Mouse (Mus musculus): Measurements from ENCODE around the gene Tk1. TPM values are rescaled to one million over a fixed set of nuclear protein-coding genes. Genes with fewer than 3 reads are reported as not detected.

Tk1 gene
- total and polyA plus RNA-seq, 3 experiments: 172 to 188 TPM; not detected in 1

- DNase-seq (ENCODE audit: low read depth, low spot score): peak; percentile 90
- Histone ChIP-seq H3K79me2 (ENCODE audit: control insufficient read depth, insufficient read depth, low read length, poor library complexity) (peaks cover 15% of the 10 kb centered on the region), H3K4me3 (ENCODE audit: control insufficient read depth in 1 of 2, insufficient read depth in 1 of 2, low read depth in 2 of 2, low read length in 2 of 2) (peak overlapping the region; percentile 24 to 27; a peak in 2 of 4 replicates), H3K27me3 (ENCODE audit: control insufficient read depth in 1 of 2, insufficient read depth in 2 of 2, low read length in 2 of 2) (no peaks in the 10 kb centered on the region), H3K9ac (ENCODE audit: control insufficient read depth, low read depth, low read length, poor library complexity, severe bottlenecking) (peak overlapping the region; percentile 38; the same call in 1 of the 2 replicates), H3K36me3 (ENCODE audit: control insufficient read depth in 1 of 2, insufficient read depth in 2 of 2, low read length in 2 of 2) (peaks cover 0 to 37% of the 10 kb centered on the region in 2 experiments; a peak in 2 of 4 replicates), H3K27ac (ENCODE audit: control insufficient read depth, low read depth, low read length) (peak overlapping the region; percentile 52), H3K9me3 (replicated peaks; ENCODE audit: insufficient read depth, low read length) (no peaks in the 10 kb centered on the region), H3K4me1 (ENCODE audit: control insufficient read depth in 1 of 2, insufficient read depth in 2 of 2, low read length in 2 of 2) (peaks cover 23 to 64% of the 10 kb centered on the region in 2 experiments)
- TF ChIP-seq HCFC1 (IDR thresholded peaks at IDR 0.05; ENCODE audit: low read depth, low read length): peak; percentile 41; the same call in 1 of the 2 replicates
- 0 out of 2 replicates have a peak, but pooled peaks have one; percentile 26 for TF ChIP-seq JUND (IDR thresholded peaks at IDR 0.05; ENCODE audit: low read depth, low read length)
- peak; percentile 88 for TF ChIP-seq TAL1 (IDR thresholded peaks at IDR 0.05; ENCODE audit: low read length)
- no peak for TF ChIP-seq POLR2A (IDR thresholded peaks at IDR 0.05; ENCODE audit: control insufficient read depth in 1 of 2, insufficient read depth in 1 of 2, low read depth in 1 of 2, low read length in 2 of 2, poor library complexity in 1 of 2)
- TF ChIP-seq KAT2A (conservative IDR thresholded peaks at IDR 0.05; ENCODE audit: low read depth, low read length): no peak
- TF ChIP-seq ELF1 (IDR thresholded peaks at IDR 0.05; ENCODE audit: low read depth, low read length): 0 out of 2 replicates have a peak, but pooled peaks have one; percentile 36
- TF ChIP-seq BHLHE40 (IDR thresholded peaks at IDR 0.05; ENCODE audit: borderline replicate concordance, low read depth, low read length): peak; percentile 93
- TF ChIP-seq ETS1 (IDR thresholded peaks at IDR 0.05; ENCODE audit: low read depth, low read length): 0 out of 2 replicates have a peak, but pooled peaks have one; percentile 64
- TF ChIP-seq TCF12 (IDR thresholded peaks at IDR 0.05; ENCODE audit: low read depth, low read length): peak; percentile 86
- TF ChIP-seq ZC3H11A (IDR thresholded peaks at IDR 0.05; ENCODE audit: low read depth, low read length): peak; percentile 29; the same call in 1 of the 2 replicates
- peak; percentile 54 for TF ChIP-seq USF1 (IDR thresholded peaks at IDR 0.05; ENCODE audit: low read depth, low read length)
- TF ChIP-seq MEF2A (IDR thresholded peaks at IDR 0.05; ENCODE audit: extremely low read depth, insufficient replicate concordance, low read depth, low read length, poor library complexity, severe bottlenecking): peak; percentile 36; the same call in 1 of the 2 replicates
- 0 out of 6 replicates have a peak, but pooled peaks of 1 of the 3 experiments have one; percentile 5 for TF ChIP-seq CTCF (IDR thresholded peaks at IDR 0.05 in 2 of 3, conservative IDR thresholded peaks at IDR 0.05 in 1 of 3; ENCODE audit: control insufficient read depth in 1 of 3, insufficient read depth in 1 of 3, low read depth in 2 of 3, low read length in 3 of 3, poor library complexity in 1 of 3, severe bottlenecking in 1 of 3)
- TF ChIP-seq MAX (IDR thresholded peaks at IDR 0.05; ENCODE audit: low read length): peak; percentile 45
- TF ChIP-seq POLR2AphosphoS2 (IDR thresholded peaks at IDR 0.05; ENCODE audit: low read length): no peak
- 0 out of 2 replicates have a peak, but pooled peaks have one; percentile 12 for TF ChIP-seq SMC3 (IDR thresholded peaks at IDR 0.05; ENCODE audit: low read depth, low read length)
- peak; percentile 83 for TF ChIP-seq GATA1 (IDR thresholded peaks at IDR 0.05; ENCODE audit: low read depth, low read length)
- peak; percentile 59 for TF ChIP-seq SIN3A (IDR thresholded peaks at IDR 0.05; ENCODE audit: low read length)
- peak; percentile 90 for TF ChIP-seq RCOR1 (IDR thresholded peaks at IDR 0.05; ENCODE audit: low read depth, low read length)
- peak; percentile 69 for TF ChIP-seq MXI1 (IDR thresholded peaks at IDR 0.05; ENCODE audit: low read depth, low read length)
- TF ChIP-seq MYC (IDR thresholded peaks at IDR 0.05; ENCODE audit: low read depth, low read length): no peak; the same call in 1 of the 2 replicates
- TF ChIP-seq EP300 (IDR thresholded peaks at IDR 0.05; ENCODE audit: low read depth in 1 of 2, low read length in 2 of 2): peak; percentile 87 to 88
- no peak for TF ChIP-seq RAD21 (IDR thresholded peaks at IDR 0.05; ENCODE audit: low read depth, low read length)
- 0 out of 2 replicates have a peak, but pooled peaks have one; percentile 19 for TF ChIP-seq NRF1 (IDR thresholded peaks at IDR 0.05; ENCODE audit: insufficient read depth, low read depth, low read length, poor library complexity, severe bottlenecking)
Measured at GRCm38 (mm10) chr11:117828888-117829604, 3.2 kb upstream of the Tk1 start.

All from MEL (cell line).